Comparison of ENCODE assay signal across 8 mouse cellular contexts in genomic region chr4:124710776-124711291, GRCm38 (mm10). TPM values are rescaled to one million over a fixed set of nuclear protein-coding genes. Genes with fewer than 3 reads are reported as not detected.
DNase-seq lines count a peak whose midpoint lies in the region; ATAC-seq and TF ChIP-seq lines count a peak whose summit lies in the region.

No protein-coding gene starts in this region.

- TF ChIP-seq POLR2A in cerebellum, adult 2 months (IDR thresholded peaks at IDR 0.05; ENCODE audit: borderline replicate concordance, insufficient read depth, low read length), result no peak

- no peak overlapping the region for H3K4me2 ChIP-seq in midbrain, embryonic 14.5 days (ENCODE audit: low read length)
- H3K4me2 ChIP-seq in midbrain, embryonic 13.5 days (replicated peaks), result no peak overlapping the region

- peak in 1 of 2 experiments; percentile 37 for DNase-seq in cerebellum, adult 2 months
- DNase-seq in cerebellum, adult 11-12 months, result no peak
- DNase-seq in midbrain, embryonic 14.5 days, result peak; percentile 79
- peak; percentile 69 for DNase-seq in forelimb bud, embryonic 11.5 days (ENCODE audit: low read depth, low spot score)
- peak; percentile 65 to 73 for DNase-seq in kidney, postnatal 36 days
- DNase-seq in urinary bladder, postnatal 10 days (ENCODE audit: low spot score), result no peak

- H3K4me1 ChIP-seq in cerebellum, adult 2 months (ENCODE audit: control insufficient read depth, insufficient read depth, low read length), result no peaks in the 10 kb centered on the region; the same call in 1 of the 2 replicates
- H3K4me1 ChIP-seq in midbrain, embryonic 14.5 days (ENCODE audit: control insufficient read depth, insufficient read depth, low read length), result peaks cover 15% of the 10 kb centered on the region
- peaks cover 32% of the 10 kb centered on the region for H3K4me1 ChIP-seq in midbrain, embryonic 13.5 days (replicated peaks)

- H3K27ac ChIP-seq in cerebellum, adult 2 months (ENCODE audit: insufficient read depth, low read length), result no peak overlapping the region
- H3K27ac ChIP-seq in midbrain, embryonic 14.5 days (replicated peaks; ENCODE audit: low read depth, low read length), result no peak overlapping the region
- no peak overlapping the region for H3K27ac ChIP-seq in midbrain, embryonic 13.5 days

- no peaks in the 10 kb centered on the region for H3K9me3 ChIP-seq in midbrain, embryonic 14.5 days (ENCODE audit: control insufficient read depth, low read length)
- no peaks in the 10 kb centered on the region for H3K9me3 ChIP-seq in midbrain, embryonic 13.5 days

- H3K27me3 ChIP-seq in cerebellum, adult 2 months (ENCODE audit: control insufficient read depth, insufficient read depth, low read length), result no peaks in the 10 kb centered on the region
- H3K27me3 ChIP-seq in midbrain, embryonic 14.5 days (ENCODE audit: control insufficient read depth, insufficient read depth, low read length), result peaks cover 15% of the 10 kb centered on the region
- peaks cover 32% of the 10 kb centered on the region for H3K27me3 ChIP-seq in midbrain, embryonic 13.5 days

- no peak overlapping the region for H3K4me3 ChIP-seq in cerebellum, adult 2 months (replicated peaks; ENCODE audit: insufficient read depth, low read depth, low read length)
- H3K4me3 ChIP-seq in midbrain, embryonic 14.5 days (replicated peaks; ENCODE audit: low read depth, low read length), result no peak overlapping the region
- H3K4me3 ChIP-seq in midbrain, embryonic 13.5 days (replicated peaks), result no peak overlapping the region

- ATAC-seq in midbrain, embryonic 14.5 days (ENCODE audit: low FRiP score, low TSS enrichment), result no peak
- no peak for ATAC-seq in midbrain, embryonic 13.5 days
- ATAC-seq in megakaryocyte, adult 5-6 weeks (ENCODE audit: poor library complexity, severe bottlenecking), result peak; percentile 30; the same call in 1 of the 2 replicates

- peak; percentile 32; the same call in 1 of the 2 replicates for TF ChIP-seq CTCF in cerebellum, adult 2 months (IDR thresholded peaks at IDR 0.05; ENCODE audit: borderline replicate concordance, insufficient read depth, low read depth, low read length)

- WGBS in cerebellum, adult 2 months, result 4% methylated on average over 5 of the region's 5 CpGs
- WGBS in midbrain, embryonic 14.5 days, result 14% methylated on average over 5 of the region's 5 CpGs
- 11% methylated on average over 5 of the region's 5 CpGs for WGBS in midbrain, embryonic 13.5 days

- no peaks in the 10 kb centered on the region for H3K36me3 ChIP-seq in midbrain, embryonic 14.5 days (ENCODE audit: control insufficient read depth, insufficient read depth, low read length)
- H3K36me3 ChIP-seq in midbrain, embryonic 13.5 days, result peaks cover 3% of the 10 kb centered on the region

- no peak overlapping the region for H3K9ac ChIP-seq in midbrain, embryonic 14.5 days (replicated peaks; ENCODE audit: low read length)
- H3K9ac ChIP-seq in midbrain, embryonic 13.5 days (replicated peaks), result no peak overlapping the region

RNA-seq across cellular contexts. Expression of gene Sf3a3, which starts 3.7 kb away (rescaled TPM):
- polyA plus RNA-seq in cerebellum, adult 2 months (2012; rRNA removed), result 40.5 and 45.2 TPM in 2 replicates
- 94.9 and 116 TPM in 2 replicates for polyA plus RNA-seq in midbrain, embryonic 14.5 days (2014; fragmentation: Nextera tagmentation; extraction: Ambion mirVana)
- polyA plus RNA-seq in midbrain, embryonic 13.5 days (2015; fragmentation: Nextera tagmentation; extraction: Ambion mirVana), result 147 and 153 TPM in 2 replicates
- total RNA-seq in megakaryocyte, adult 5-6 weeks (2015), result 58.3 and 58.6 TPM in 2 replicates
- 88.3 and 100 TPM in 2 replicates for total RNA-seq in megakaryocyte, adult 5-6 weeks (2017)

RNA-seq across cellular contexts. Expression of gene Fhl3, which starts 10.3 kb away (rescaled TPM):
- polyA plus RNA-seq in cerebellum, adult 2 months (2012; rRNA removed), result 1.4 and 1.6 TPM in 2 replicates
- polyA plus RNA-seq in midbrain, embryonic 14.5 days (2014; fragmentation: Nextera tagmentation; extraction: Ambion mirVana), result 0.73 and 1.8 TPM in 2 replicates
- 2.8 and 3.0 TPM in 2 replicates for polyA plus RNA-seq in midbrain, embryonic 13.5 days (2015; fragmentation: Nextera tagmentation; extraction: Ambion mirVana)
- 11.5 and 11.7 TPM in 2 replicates for total RNA-seq in megakaryocyte, adult 5-6 weeks (2015)
- total RNA-seq in megakaryocyte, adult 5-6 weeks (2017), result 4.2 and 5.0 TPM in 2 replicates

RNA-seq across cellular contexts. Expression of gene Utp11, which starts 17.4 kb away (rescaled TPM):
- polyA plus RNA-seq in cerebellum, adult 2 months (2012; rRNA removed), result 19.2 and 19.4 TPM in 2 replicates
- polyA plus RNA-seq in midbrain, embryonic 14.5 days (2014; fragmentation: Nextera tagmentation; extraction: Ambion mirVana), result 37.6 and 38.2 TPM in 2 replicates
- 48.3 and 51.1 TPM in 2 replicates for polyA plus RNA-seq in midbrain, embryonic 13.5 days (2015; fragmentation: Nextera tagmentation; extraction: Ambion mirVana)
- total RNA-seq in megakaryocyte, adult 5-6 weeks (2015), result 39.3 and 42.0 TPM in 2 replicates
- 34.1 and 39.4 TPM in 2 replicates for total RNA-seq in megakaryocyte, adult 5-6 weeks (2017)

RNA-seq across cellular contexts. Expression of gene Inpp5b, which starts 30.8 kb away (rescaled TPM):
- 92.4 and 102 TPM in 2 replicates for polyA plus RNA-seq in cerebellum, adult 2 months (2012; rRNA removed)
- polyA plus RNA-seq in midbrain, embryonic 14.5 days (2014; fragmentation: Nextera tagmentation; extraction: Ambion mirVana), result 16.4 and 26.4 TPM in 2 replicates
- 25.4 and 30.4 TPM in 2 replicates for polyA plus RNA-seq in midbrain, embryonic 13.5 days (2015; fragmentation: Nextera tagmentation; extraction: Ambion mirVana)
- 32.6 and 45.0 TPM in 2 replicates for total RNA-seq in megakaryocyte, adult 5-6 weeks (2015)
- 40.7 and 48.4 TPM in 2 replicates for total RNA-seq in megakaryocyte, adult 5-6 weeks (2017)

RNA-seq across cellular contexts. Expression of gene Pou3f1, which starts 54.2 kb away (rescaled TPM):
- polyA plus RNA-seq in cerebellum, adult 2 months (2012; rRNA removed), result 2.3 and 3.3 TPM in 2 replicates
- 21.7 and 22.6 TPM in 2 replicates for polyA plus RNA-seq in midbrain, embryonic 14.5 days (2014; fragmentation: Nextera tagmentation; extraction: Ambion mirVana)
- 14.2 and 19.3 TPM in 2 replicates for polyA plus RNA-seq in midbrain, embryonic 13.5 days (2015; fragmentation: Nextera tagmentation; extraction: Ambion mirVana)
- total RNA-seq in megakaryocyte, adult 5-6 weeks (2015), result not detected in 2 replicates
- total RNA-seq in megakaryocyte, adult 5-6 weeks (2017), result not detected in 2 replicates

Comparison
In these comparisons a context has a peak if more than half of its experiments do, and no peak if none do; other contexts are left out.
1. DNase-seq: peak in midbrain, embryonic 14.5 days (single experiment), forelimb bud, embryonic 11.5 days (single experiment) and kidney, postnatal 36 days (2 of 2); none in cerebellum, adult 11-12 months (single experiment) and urinary bladder, postnatal 10 days (single experiment).